Mouse (Mus musculus): ENCODE measurements at regions not wholly inside any gene's neighbourhood (a gene's known extent, or its start where the extent isn't known, plus 50 kb on each side); places are given as distances from the start of the nearest gene placed in this dataset.

- intact Hi-C loops (cut with DNase I), result no loop called here
- no peaks in the 10 kb centered on the region for H3K4me1 ChIP-seq (ENCODE audit: control insufficient read depth, insufficient read depth, low read length)
- no peak overlapping the region for H3K4me3 ChIP-seq
- peak in 1 of 2 experiments; percentile 20 for DNase-seq
- 4% methylated on average over 9 of the region's 9 CpGs for WGBS
- no peak overlapping the region for H3K27ac ChIP-seq
- H3K27me3 ChIP-seq (ENCODE audit: control insufficient read depth, insufficient read depth, low read length), result no peaks in the 10 kb centered on the region
- TF ChIP-seq POLR2A (IDR thresholded peaks at IDR 0.05; ENCODE audit: insufficient read depth, low read depth, low read length) (no peak), CTCF (IDR thresholded peaks at IDR 0.05) (peak; percentile 75), EP300 (IDR thresholded peaks at IDR 0.05; ENCODE audit: insufficient read depth, low read depth, low read length) (0 out of 2 replicates have a peak, but pooled peaks have one; percentile 17)
- H3K36me3 ChIP-seq (ENCODE audit: control insufficient read depth, insufficient read depth, low read length), result no peaks in the 10 kb centered on the region
- no peak overlapping the region for H3K9ac ChIP-seq (ENCODE audit: low read depth, low read length)
- no peaks in the 10 kb centered on the region for H3K79me2 ChIP-seq (replicated peaks; ENCODE audit: control insufficient read depth, insufficient read depth, low read length)
Observed at GRCm38 (mm10) chr16:54983759-54984218, 314.0 kb downstream of the Zpld1 start.

- Histone ChIP-seq H3K27ac (no peak overlapping the region), H3K9ac (ENCODE audit: low read depth, low read length) (no peak overlapping the region), H3K4me1 (ENCODE audit: control insufficient read depth, insufficient read depth, low read length) (no peaks in the 10 kb centered on the region), H3K27me3 (ENCODE audit: control insufficient read depth, insufficient read depth, low read length) (no peaks in the 10 kb centered on the region), H3K4me3 (no peak overlapping the region), H3K36me3 (ENCODE audit: control insufficient read depth, insufficient read depth, low read length) (no peaks in the 10 kb centered on the region), H3K79me2 (replicated peaks; ENCODE audit: control insufficient read depth, insufficient read depth, low read length) (no peaks in the 10 kb centered on the region)
- intact Hi-C loops (cut with DNase I), result no loop called here
- no peak for TF ChIP-seq CTCF (IDR thresholded peaks at IDR 0.05)
- no peak for TF ChIP-seq POLR2A (IDR thresholded peaks at IDR 0.05; ENCODE audit: insufficient read depth, low read depth, low read length)
- TF ChIP-seq EP300 (IDR thresholded peaks at IDR 0.05; ENCODE audit: insufficient read depth, low read depth, low read length), result no peak
- DNase-seq, result no peak
- 54% methylated on average over 6 of the region's 6 CpGs for WGBS
Observed at GRCm38 (mm10) chr16:54970356-54970755, 327.4 kb downstream of the Zpld1 start.

DNA sequence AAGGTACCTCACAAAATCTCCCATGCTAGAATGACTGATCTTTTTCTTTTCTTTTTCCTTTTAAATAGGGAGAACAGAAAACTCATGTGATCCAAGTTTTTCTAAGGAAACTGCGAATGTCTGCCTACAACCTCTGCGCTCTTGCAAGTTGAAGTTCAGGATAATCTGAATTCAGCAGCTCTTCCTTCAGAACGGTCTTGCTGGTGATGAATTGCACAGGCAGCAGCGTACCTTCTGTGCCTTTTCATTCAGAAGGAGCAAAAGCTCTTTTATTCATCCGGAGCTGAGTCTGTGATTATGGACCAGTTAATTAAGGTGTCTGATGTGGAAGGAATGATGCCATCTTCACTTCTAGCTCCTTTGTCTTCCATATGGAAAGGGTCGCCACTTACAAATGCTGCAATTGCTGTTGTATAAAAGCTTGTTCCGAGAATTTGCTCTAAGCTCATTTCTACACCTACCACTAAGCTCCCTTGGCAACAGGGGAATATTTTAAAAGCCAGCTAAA is 353.9 kb downstream of the Zpld1 start:
- TF ChIP-seq CTCF (IDR thresholded peaks at IDR 0.05), result no peak
- no peak for TF ChIP-seq EP300 (IDR thresholded peaks at IDR 0.05; ENCODE audit: insufficient read depth, low read depth, low read length)
- TF ChIP-seq POLR2A (IDR thresholded peaks at IDR 0.05; ENCODE audit: insufficient read depth, low read depth, low read length), result no peak
- Histone ChIP-seq H3K27ac (no peak overlapping the region), H3K4me1 (ENCODE audit: control insufficient read depth, insufficient read depth, low read length) (no peaks in the 10 kb centered on the region), H3K9ac (ENCODE audit: low read depth, low read length) (no peak overlapping the region), H3K79me2 (replicated peaks; ENCODE audit: control insufficient read depth, insufficient read depth, low read length) (no peaks in the 10 kb centered on the region), H3K36me3 (ENCODE audit: control insufficient read depth, insufficient read depth, low read length) (no peaks in the 10 kb centered on the region), H3K4me3 (no peak overlapping the region), H3K27me3 (ENCODE audit: control insufficient read depth, insufficient read depth, low read length) (no peaks in the 10 kb centered on the region)
- intact Hi-C loops (cut with DNase I), result no loop called here
- no peak for DNase-seq
- WGBS, result 78% methylated on average over 7 of the region's 7 CpGs

DNA sequence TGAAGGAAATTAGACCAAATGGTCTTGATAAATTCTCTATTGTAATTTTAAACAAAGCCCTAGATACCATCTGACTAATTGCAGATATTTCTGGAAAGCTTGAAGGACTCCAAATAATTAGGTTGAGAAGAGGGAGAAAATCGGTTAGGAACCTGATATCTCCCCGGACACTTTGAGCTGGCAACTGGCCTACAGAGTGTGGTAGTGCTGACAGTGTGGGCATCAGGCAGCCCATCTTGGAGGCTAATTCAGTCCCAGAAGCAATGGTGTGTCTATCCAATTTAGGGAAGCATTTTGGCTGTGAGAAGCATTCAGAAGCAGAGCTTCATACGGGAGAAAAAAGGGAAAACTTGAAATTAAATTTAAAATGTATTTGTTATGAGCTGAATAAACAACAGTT is 369.5 kb downstream of the Zpld1 start:
- DNase-seq, result no peak
- Histone ChIP-seq H3K36me3 (ENCODE audit: control insufficient read depth, insufficient read depth, low read length) (no peaks in the 10 kb centered on the region), H3K79me2 (replicated peaks; ENCODE audit: control insufficient read depth, insufficient read depth, low read length) (no peaks in the 10 kb centered on the region), H3K27me3 (ENCODE audit: control insufficient read depth, insufficient read depth, low read length) (no peaks in the 10 kb centered on the region), H3K4me1 (ENCODE audit: control insufficient read depth, insufficient read depth, low read length) (no peaks in the 10 kb centered on the region), H3K4me3 (no peak overlapping the region), H3K27ac (no peak overlapping the region), H3K9ac (ENCODE audit: low read depth, low read length) (no peak overlapping the region)
- intact Hi-C loops (cut with DNase I), result no loop called here
- TF ChIP-seq CTCF (IDR thresholded peaks at IDR 0.05), result no peak
- TF ChIP-seq EP300 (IDR thresholded peaks at IDR 0.05; ENCODE audit: insufficient read depth, low read depth, low read length), result no peak
- TF ChIP-seq POLR2A (IDR thresholded peaks at IDR 0.05; ENCODE audit: insufficient read depth, low read depth, low read length), result no peak
- 62% methylated on average over 3 of the region's 3 CpGs for WGBS

- 86% methylated on average over 4 of the region's 4 CpGs for WGBS
- H3K79me2 ChIP-seq (replicated peaks; ENCODE audit: control insufficient read depth, insufficient read depth, low read length), result no peaks in the 10 kb centered on the region
- no peak overlapping the region for H3K27ac ChIP-seq
- TF ChIP-seq POLR2A (IDR thresholded peaks at IDR 0.05; ENCODE audit: insufficient read depth, low read depth, low read length) (no peak), EP300 (IDR thresholded peaks at IDR 0.05; ENCODE audit: insufficient read depth, low read depth, low read length) (no peak), CTCF (IDR thresholded peaks at IDR 0.05) (no peak)
- no peak overlapping the region for H3K9ac ChIP-seq (ENCODE audit: low read depth, low read length)
- intact Hi-C loops (cut with DNase I), result no loop called here
- no peaks in the 10 kb centered on the region for H3K4me1 ChIP-seq (ENCODE audit: control insufficient read depth, insufficient read depth, low read length)
- H3K36me3 ChIP-seq (ENCODE audit: control insufficient read depth, insufficient read depth, low read length), result no peaks in the 10 kb centered on the region
- DNase-seq, result no peak
- no peak overlapping the region for H3K4me3 ChIP-seq
- no peaks in the 10 kb centered on the region for H3K27me3 ChIP-seq (ENCODE audit: control insufficient read depth, insufficient read depth, low read length)
Observed at GRCm38 (mm10) chr16:54902911-54903310, 394.9 kb downstream of the Zpld1 start.

GRCm38 (mm10) chr16:54901461-54901860 is 396.3 kb downstream of the Zpld1 start:
- Histone ChIP-seq H3K36me3 (ENCODE audit: control insufficient read depth, insufficient read depth, low read length) (no peaks in the 10 kb centered on the region), H3K27ac (no peak overlapping the region), H3K9ac (ENCODE audit: low read depth, low read length) (no peak overlapping the region), H3K4me3 (no peak overlapping the region), H3K79me2 (replicated peaks; ENCODE audit: control insufficient read depth, insufficient read depth, low read length) (no peaks in the 10 kb centered on the region), H3K4me1 (ENCODE audit: control insufficient read depth, insufficient read depth, low read length) (no peaks in the 10 kb centered on the region), H3K27me3 (ENCODE audit: control insufficient read depth, insufficient read depth, low read length) (no peaks in the 10 kb centered on the region)
- intact Hi-C loops (cut with DNase I), result no loop called here
- DNase-seq, result no peak
- WGBS, result 54% methylated on average over 1 of the region's 1 CpGs
- TF ChIP-seq CTCF (IDR thresholded peaks at IDR 0.05), result no peak
- TF ChIP-seq POLR2A (IDR thresholded peaks at IDR 0.05; ENCODE audit: insufficient read depth, low read depth, low read length), result no peak
- no peak for TF ChIP-seq EP300 (IDR thresholded peaks at IDR 0.05; ENCODE audit: insufficient read depth, low read depth, low read length)
